Mouse (Mus musculus): ENCODE measurements around the gene Itprip. TPM values are rescaled to one million over a fixed set of nuclear protein-coding genes. Genes with fewer than 3 reads are reported as not detected.

Gene Itprip
- polyA plus RNA-seq, 1 experiment from 2014 or later = 20.0 TPM

Small RNAs within 50 kb of the gene (microRNA-seq; reads per million reads assigned to microRNA genes)
- gene Gm22240 = not detected

Other genes starting within 250 kb of the Itprip start
- 7.3 and 8.5 TPM in 2 replicates for gene Col17a1, start 227.2 kb downstream of the Itprip start, polyA plus RNA-seq (2016; fragmentation: Nextera tagmentation; extraction: Ambion mirVana)
- 281 and 297 TPM in 2 replicates for gene Sfr1, start 187.6 kb downstream of the Itprip start, polyA plus RNA-seq (2016; fragmentation: Nextera tagmentation; extraction: Ambion mirVana)
- 156 and 158 TPM in 2 replicates for gene Gsto1, start 64.3 kb downstream of the Itprip start, polyA plus RNA-seq (2016; fragmentation: Nextera tagmentation; extraction: Ambion mirVana)
- 1.6 and 2.2 TPM in 2 replicates for gene Gsto2, start 53.8 kb downstream of the Itprip start, polyA plus RNA-seq (2016; fragmentation: Nextera tagmentation; extraction: Ambion mirVana)
- 0.19 and 0.29 TPM in 2 replicates for gene Cfap43, start within 50 bp of the Itprip start, polyA plus RNA-seq (2016; fragmentation: Nextera tagmentation; extraction: Ambion mirVana)
- gene Cfap58, start 18.4 kb upstream of the Itprip start, polyA plus RNA-seq (2016; fragmentation: Nextera tagmentation; extraction: Ambion mirVana) = 0.15 TPM in 1 of 2 replicates, not detected in the other